Mouse (Mus musculus) C2C12 (cell line): ENCODE measurements at regions not wholly inside any gene's neighbourhood (a gene's known extent, or its start where the extent isn't known, plus 50 kb on each side); places are given as distances from the start of the nearest gene placed in this dataset.

Experiments
- CTCF ChIP-seq: IDR thresholded peaks from one replicate; pipeline ENCODE4 v1.5.1; 2011; ENCODE audit not compliant: control insufficient read depth, insufficient read depth, insufficient read length
- MYOD1 ChIP-seq: IDR thresholded peaks from one replicate; pipeline ENCODE4 v1.6.1; 2011; ENCODE audit warnings: low read depth; ENCODE audit not compliant: control insufficient read depth, insufficient read length

GRCm38 (mm10) chr17:4504951-4505350 is 489.2 kb upstream of the Arid1b start:
- no peak for TF ChIP-seq MYOD1
- no peak for TF ChIP-seq CTCF
